Mouse (Mus musculus): ENCODE measurements at regions not wholly inside any gene's neighbourhood (a gene's known extent, or its start where the extent isn't known, plus 50 kb on each side); places are given as distances from the start of the nearest gene placed in this dataset.
"Not testable (repeated sequence)": the region's sequence is repeated elsewhere in the genome, so short reads cannot be mapped to it uniquely, and the experiment has no call there.

DNA sequence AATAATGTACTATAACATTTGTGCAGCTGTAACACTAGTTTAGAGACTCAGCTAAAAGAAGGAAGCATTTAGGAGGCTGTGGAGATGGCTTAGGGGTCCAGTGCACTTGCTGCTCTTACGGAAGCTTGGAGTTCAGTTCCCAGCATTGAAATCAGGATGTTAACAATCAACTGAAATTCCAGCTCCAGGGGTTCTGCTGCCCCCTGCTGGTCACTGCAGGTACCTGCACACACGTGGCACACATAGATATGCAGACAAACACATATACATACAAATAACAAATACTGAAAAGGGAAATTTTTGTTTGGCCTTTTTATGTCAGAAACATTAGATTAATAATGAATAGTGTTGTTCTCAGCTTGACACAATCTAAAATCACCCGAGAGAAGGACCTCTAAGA, 322.5 kb downstream of the Ajap1 start:
- in situ Hi-C loops (cut with MboI, MseI), result no loop called here

DNA sequence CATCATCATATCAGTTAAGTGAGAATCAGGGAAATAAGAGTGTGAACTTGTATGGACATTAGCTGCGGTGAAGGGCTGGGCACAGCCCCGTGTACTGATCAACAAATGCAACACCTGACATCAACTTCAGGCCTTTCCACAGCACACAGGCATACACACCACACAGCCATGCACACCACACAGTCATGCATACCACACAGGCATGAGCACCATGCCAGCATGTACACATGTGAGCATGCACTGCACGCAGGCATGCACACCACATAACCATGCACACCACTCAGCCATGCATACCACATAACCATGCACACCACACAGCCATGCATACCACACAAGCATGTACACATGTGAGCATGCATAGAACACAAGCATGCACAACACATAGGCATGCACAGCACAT, 325.0 kb downstream of the Ajap1 start:
- in situ Hi-C loops (cut with MboI, MseI), result no loop called here

DNA sequence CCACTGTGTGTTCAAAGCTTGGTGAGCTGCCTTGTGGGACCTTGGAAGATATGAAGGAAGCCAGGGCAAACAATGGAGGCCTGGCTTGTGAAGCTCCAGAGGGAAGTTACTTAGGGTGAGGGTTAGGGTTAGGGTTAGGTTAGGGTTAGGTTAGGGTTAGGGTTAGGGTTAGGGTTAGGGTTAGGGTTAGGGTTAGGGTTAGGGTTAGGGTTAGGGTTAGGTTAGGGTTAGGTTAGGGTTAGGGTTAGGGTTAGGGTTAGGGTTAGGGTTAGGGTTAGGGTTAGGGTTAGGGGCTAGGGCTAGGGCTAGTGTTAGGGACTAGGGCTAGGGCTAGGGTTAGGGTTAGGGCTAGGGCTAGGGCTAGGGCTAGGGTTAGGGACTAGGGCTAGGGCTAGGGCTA, 329.7 kb downstream of the Ajap1 start:
- in situ Hi-C loops (cut with MboI, MseI), result not testable (repeated sequence)

DNA sequence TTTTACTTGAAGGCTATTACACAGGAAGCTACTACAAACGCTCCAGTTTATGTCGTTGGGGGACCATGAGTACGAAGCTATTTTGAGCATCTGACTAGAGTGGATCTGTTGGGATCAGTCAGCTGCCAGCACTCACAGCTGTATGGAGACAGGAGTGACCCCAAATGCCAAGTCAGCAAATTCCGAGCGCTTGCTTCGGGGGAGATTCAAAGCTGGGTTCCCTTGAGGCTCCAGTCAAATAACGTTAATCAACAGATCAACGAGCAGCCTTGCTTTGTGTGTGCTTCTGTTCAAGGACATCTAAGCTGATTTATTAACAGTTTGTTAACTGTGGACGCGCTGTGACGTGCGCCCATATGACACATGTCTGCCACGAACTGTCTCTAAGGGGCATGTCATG, 349.5 kb downstream of the Ajap1 start:
- in situ Hi-C loops (cut with MboI, MseI), result no loop called here

DNA sequence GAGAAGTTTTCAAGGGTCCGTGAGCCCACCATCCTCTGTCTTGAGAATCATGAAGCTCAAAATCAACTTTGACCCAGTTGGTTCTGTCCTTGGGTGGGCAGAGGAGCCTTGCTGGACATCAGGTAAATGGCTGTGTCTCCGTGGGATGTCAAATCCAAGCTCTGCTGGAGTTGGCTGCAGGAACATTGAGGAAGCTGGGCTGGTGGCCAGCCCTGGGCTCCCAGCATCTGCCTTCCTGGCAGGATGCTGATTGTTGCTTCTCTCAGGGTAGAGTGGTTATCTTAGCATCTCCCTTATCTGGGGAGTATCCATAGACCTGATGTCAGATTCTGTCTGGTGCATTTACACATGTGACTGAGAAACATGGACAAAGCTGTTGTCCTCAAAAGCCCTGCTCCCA, 353.3 kb downstream of the Ajap1 start:
- in situ Hi-C loops (cut with MboI, MseI), result no loop called here

DNA sequence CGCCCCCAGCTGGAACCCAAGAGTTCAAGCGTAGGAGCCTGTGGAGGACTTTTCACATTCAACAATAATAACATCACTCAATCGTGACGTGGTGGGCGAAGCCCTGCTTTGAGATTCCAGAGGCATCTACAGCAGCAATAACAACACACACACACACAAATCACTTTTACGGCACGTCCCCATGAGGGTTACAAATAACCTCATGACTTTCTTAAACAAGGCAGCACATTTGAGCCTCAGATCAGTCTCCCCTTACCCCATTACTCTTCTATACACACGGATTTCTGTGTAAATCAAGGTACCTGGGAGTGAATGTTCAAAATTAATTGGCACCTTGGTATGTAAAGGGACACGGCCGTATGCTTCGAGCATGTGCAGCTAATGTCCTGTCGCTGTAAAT, 354.4 kb downstream of the Ajap1 start:
- in situ Hi-C loops (cut with MboI, MseI), result no loop called here

DNA sequence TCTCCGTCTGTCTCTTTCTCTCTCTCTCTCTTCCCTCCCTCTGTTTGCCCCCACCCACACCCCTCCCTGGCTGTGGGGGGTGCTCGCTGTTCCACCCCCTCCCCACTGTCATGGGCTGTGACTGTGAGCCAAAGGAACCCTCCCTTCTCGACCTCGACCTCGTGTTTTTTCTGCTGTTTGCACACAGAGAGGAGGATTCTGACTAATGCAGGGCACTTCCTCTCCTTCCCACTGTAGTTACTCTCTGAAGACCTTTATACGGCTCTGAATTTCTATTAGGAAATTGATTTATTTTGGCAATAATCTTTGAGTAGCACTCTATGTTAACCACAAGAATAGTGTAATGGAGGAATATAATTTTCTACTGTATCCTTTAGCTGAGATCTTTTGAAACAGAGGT, 362.1 kb downstream of the Ajap1 start:
- in situ Hi-C loops (cut with MboI, MseI), result no loop called here

DNA sequence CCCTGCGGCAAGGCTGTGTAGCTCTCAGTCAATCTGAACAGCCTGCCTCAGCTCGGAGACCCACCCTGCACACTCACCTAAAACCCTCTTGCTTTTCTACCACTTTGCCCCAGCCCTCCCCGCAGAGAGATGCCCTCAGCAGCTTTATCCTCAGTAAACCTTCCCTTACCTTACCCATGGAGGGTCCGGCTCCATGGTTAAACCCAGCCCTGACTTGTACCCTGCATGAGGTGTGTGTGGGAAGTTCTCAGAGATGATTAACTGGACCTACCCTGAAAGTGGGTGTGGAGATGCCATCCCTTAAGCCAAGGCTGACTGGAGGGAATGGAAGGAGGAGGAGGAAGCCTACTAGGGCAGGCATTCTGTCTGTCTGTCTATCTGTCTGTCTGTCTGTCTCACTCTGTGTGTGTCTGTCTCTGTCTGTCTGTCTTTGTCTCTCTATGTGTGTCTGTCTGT, 362.9 kb downstream of the Ajap1 start:
- in situ Hi-C loops (cut with MboI, MseI), result no loop called here

DNA sequence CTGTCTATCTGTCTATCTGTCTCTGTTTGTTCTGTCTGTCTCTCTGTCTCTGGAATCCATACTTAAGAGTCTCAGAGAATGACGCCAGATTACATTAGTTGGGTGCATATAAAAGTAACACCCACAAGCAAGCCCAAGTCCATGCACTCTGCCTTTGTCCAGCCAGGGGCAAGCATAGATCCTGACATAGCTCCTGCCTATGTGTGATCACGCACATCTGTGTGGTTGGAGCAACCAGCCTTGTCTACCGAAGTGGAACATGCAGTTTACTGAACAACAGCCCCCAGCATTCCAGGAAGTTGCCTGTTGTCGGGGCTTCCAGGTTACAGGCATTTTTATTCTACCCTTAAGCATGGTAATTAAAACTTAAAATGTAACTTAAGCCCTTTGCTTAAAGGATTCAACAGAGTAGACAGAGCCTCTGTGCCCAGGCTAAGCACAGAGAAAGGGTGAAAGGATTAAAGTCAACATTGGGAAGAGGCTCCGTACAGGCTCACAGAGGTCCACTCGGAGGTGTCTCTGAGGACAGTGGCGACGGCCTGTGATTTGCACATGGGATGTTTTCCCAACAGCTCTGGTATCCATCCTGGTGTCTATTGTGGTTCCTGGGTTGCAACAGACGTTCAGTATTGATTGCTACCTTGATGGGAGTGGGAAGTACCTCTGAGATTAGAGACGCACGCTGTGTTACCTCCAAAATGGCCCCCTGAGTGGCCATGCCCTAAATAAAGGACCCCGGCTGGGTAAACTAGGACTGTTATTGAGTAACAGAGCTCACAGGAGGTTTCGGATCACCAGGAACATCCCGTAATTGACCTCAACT, 363.6 kb downstream of the Ajap1 start:
- in situ Hi-C loops (cut with MboI, MseI), result no loop called here

DNA sequence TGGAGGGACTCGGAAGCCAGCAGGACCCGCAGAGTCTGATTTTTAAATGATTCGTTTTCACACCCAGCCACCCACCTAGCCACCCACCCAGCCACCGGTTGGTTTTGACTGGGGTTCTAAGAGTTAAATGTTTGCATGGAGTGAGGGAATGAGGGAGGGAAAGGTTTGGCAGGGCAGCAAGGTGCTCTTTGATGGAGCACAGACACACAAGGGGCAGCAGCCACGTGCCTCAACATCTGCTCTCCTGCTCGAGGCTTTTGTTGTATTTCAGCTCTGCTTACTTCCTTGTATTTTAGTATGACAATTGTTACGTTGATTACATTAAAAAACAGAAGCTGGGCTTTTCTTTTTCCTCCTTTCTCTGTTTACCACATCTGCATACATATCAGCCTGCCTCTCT, 367.6 kb downstream of the Ajap1 start:
- in situ Hi-C loops (cut with MboI, MseI), result no loop called here

DNA sequence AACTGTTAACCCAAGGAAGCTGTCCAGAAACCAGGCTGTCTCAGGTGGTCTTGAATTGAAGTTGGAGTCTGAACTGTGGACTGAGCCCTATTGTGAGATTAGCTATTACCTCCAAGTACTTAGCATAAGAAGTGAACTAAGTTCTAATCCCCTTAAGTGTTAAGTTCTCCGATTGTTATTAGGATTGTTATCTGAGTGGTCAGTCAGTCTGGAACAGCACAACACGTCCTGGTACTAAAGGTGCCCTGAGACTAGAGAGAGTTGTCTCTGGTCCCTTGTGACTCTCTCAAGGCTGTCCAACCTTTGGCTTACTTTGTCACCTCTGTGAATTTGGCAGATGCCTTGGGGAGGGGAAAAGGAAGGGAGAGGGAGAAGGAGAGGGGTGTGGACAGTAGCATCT, 369.0 kb downstream of the Ajap1 start:
- in situ Hi-C loops (cut with MboI, MseI), result no loop called here

DNA sequence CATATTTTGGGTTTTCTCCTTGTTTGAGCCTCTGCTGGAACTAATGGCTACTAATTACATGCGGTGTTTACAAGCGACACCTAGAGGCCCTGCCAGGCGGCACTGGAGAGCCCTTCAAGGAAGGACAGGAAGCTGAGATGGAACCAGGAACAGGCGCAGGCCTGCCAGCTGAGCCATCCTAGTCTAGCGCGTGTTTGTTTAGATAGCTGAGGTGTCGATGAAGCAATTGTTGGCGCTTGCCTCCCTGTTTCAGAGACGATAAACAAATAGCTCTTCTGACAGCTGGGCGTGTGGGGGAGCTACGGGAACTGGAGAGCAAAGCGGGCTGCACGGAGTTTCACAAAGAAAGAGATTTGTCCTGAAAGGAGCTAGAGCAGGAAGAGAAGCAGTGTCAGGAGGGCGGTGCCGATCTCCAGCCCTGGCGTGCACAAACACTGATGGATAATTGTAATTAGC, 372.3 kb downstream of the Ajap1 start:
- in situ Hi-C loops (cut with MboI, MseI), result no loop called here

DNA sequence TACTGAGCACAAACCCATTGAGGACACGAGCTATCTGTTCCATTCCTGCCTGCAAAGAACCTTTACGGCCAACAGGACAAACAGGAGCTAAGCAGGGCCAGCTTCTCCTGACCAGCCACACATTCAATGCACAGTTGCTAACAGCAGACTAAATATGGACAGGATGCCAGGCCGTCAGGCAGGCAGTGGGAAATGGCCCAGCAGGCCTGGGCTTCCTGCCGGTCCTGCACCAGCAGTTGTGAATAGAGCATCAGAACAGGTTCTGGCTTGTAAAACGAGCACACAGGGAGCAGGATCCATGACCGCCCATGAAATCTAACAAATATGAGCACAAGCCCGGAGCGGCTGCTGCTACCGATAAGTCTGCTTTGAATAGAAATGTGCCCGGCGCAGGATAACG, 384.0 kb downstream of the Ajap1 start:
- in situ Hi-C loops (cut with MboI, MseI), result no loop called here

DNA sequence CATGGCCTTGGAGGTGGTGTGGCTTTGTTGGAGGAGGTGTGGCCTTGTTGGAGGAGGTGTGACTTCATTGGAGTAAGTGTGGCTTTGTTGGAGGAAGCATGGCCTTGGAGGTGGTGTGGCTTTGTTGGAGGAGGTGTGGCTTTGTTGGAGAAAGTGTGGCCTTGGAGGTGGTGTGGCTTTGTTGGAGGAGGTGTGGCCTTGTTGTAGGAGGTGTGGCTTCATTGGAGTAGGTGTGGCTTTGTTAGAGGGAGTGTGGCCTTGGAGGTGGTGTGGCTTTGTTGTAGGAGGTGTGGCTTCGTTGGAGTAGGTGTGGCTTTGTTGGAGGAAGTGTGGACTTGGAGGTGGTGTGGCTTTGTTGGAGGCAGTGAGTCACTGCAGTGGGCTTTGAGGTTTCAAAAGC, 385.0 kb downstream of the Ajap1 start:
- in situ Hi-C loops (cut with MboI, MseI), result no loop called here

DNA sequence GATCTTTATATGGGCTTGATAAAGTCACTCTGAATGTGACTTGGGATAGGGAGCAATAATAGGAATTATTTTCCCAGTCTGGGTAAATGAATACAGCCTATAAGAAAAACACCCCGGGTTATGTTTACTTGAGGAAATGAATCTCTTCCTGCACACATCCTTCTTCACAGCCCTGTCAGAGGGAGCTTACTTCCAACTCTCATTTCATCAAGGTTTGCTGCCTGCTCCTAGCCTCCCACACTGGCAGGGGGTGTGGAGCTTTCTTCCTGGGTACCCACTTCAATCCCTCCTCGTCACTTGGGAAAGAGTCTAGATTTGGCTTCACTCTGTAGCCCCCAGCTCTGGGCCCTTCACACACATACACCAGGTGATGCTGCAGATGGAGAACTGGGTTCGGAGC, 389.5 kb downstream of the Ajap1 start:
- in situ Hi-C loops (cut with MboI, MseI), result no loop called here

DNA sequence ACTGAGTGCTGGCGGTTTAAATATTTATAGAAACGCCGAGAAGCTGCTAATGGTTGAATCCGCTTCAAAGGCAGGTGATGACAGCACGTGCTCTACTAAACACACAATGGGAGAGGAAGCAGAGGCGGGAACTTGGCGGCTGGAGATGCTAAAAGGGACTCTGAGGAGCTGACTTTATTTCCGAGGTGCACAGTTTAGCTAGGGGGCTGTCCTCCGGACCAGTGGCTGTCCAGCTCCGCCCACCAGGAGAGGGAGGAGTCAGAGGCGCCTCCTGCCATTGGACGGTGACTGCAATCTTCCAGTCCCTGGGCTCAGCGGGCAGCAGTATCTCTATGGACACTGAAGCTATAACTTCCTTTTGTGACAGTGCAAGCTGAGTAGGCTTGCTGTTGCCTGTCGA, 400.4 kb downstream of the Ajap1 start:
- in situ Hi-C loops (cut with MboI, MseI), result no loop called here

DNA sequence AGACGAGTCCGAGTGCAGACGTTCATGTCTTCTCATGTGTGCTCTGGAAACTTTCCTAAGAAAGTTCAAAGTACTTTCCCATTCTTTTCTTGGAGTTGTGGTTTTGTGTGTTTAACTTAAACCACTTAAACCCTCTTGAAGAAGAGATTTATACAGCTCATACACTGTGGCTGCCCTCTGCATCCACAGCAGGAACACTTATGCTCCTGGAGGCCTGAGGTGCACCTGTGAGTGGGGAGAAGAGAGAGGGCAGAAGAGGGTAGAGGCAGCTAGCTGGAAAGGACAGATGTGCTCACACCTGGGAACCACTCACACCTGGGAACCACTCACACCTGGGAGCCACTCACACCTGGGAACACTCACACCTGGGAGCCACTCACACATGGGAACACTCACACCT, 408.0 kb downstream of the Ajap1 start:
- in situ Hi-C loops (cut with MboI, MseI), result no loop called here

DNA sequence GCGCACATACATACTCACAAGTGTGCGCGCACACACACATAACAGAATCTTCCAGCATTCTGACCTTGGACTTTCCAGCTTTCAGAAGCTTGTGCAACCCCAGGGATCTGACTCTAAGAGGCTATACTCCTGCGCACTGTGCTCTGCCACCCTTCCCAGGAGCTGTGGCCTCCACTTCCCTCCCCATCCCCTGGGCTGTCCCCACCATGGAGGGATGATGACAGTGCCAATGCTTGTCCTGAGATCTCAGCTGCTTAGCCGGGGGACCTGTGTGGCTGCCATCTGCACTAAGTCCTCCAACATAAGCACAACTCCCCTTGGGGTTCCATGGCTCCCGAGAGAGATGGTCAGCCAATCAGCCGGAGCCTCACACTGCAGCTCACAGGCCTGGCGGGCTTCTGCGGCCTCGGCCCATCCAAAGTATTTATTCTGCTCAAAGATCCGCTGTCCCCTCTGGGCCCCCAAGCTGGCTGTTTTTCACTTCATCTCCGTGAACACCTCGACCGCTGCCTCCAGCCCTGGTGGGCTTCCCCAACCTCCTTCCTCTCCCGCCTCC, 412.3 kb downstream of the Ajap1 start:
- in situ Hi-C loops (cut with MboI, MseI), result no loop called here

DNA sequence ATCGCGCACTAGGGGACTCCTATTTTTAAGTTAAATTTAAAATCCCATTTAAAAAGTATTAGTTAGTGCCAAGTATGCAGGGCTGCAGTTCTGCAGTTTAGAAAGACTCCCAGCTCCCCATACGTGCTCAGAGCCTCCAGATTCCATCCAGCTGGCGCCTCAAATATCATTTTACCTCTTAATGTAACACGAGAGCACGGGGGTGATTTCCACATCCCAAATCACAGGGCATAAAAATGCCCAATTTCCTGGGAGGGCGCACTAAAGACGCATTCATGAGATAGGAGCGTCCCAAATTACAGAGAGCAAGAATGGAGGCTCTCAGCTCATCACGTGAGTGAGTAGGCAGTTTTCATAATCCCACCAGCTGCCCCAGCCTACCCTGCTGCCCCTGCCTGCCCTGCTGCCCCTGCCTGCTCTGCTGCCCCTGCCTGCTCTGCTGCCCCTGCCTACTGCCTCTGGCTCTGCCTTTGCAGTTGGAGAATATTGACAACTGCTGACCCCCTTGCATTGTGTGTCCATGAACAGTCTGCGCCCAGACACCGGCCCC, 414.1 kb downstream of the Ajap1 start:
- in situ Hi-C loops (cut with MboI, MseI), result no loop called here

DNA sequence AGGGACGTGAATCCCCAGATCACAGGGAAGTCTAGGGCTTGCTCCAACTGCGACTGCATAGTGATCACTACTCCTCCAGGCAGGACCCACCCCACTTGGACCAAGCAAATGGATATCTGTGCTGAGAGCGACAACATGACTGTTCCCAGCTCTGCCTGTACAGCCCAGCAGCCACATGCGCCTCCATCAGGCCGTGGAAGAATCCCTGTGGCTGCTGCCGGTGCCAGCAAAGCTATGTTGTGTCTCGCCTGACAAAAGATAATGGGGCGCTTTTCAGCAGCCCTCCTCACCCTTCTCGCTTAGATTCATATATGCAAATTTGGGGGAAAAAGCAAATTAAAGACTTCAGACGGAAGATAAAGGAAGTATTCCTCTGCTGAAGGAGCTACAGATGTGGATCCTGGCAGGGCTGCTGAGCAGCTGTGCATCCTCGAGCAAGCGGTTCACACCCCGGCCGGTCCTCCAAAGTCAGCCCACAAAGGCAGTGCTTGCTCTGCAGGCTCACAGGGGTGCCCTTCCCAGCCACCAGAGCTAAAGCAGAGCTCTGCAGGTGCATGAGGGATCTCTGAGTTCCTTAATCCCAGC, 418.5 kb downstream of the Ajap1 start:
- in situ Hi-C loops (cut with MboI, MseI), result no loop called here

DNA sequence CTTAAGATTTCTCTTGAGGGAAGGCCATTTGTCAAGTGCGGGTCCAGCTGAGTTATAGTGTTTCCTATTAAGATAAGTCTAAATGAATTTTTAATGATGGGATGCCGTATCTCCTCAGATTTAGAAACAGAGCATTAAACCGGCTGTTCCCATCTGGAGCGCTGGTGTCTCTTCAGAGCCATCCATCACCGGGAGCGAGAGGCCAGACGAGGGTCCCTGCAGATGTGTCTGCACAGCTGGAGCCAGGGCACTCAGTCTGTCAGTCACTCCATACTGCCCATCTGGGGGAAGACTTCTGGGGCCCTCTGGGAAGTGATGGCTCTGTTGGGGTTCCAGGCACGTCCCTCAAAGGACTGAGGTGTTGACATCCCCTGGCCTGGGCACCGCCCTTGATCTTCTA, 419.2 kb downstream of the Ajap1 start:
- in situ Hi-C loops (cut with MboI, MseI), result no loop called here

DNA sequence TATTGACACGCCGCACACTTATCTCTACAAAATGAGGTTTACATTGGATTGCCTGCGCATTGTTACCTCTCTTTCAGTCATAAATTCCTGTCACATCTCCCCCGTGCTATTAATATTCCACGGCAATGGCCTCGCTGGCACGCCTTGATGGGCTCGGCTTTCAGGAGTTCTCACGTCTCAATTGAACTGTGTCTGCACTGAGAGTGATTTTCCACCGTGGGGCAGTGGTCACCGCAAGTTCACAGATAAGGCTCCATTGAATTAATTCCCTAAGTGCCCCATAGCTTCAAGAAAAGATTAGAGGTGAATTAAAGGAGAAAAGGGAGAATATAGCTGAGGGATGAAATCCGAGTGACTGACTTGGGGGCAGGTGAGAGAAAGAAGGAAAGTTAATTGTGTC, 424.5 kb downstream of the Ajap1 start:
- in situ Hi-C loops (cut with MboI, MseI), result no loop called here

DNA sequence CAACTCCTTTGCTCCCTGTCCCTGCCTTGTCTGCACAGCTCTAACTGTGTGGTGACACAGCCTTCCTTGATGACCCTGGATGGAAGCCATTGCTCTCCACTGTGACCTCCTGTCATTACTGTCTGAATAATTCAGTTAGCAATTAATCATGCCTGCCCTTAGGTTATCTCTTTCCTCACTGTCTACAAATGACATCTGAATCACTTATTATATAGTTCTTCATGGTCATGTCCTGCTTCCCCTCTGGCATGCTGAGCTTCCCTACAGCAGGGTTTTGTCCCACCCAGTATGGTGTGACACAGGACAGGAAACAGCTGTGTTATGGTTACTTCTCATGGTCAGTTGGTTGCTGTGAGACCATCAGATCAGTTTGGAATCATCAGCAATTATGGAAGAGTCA, 458.9 kb downstream of the Ajap1 start:
- in situ Hi-C loops (cut with MboI, MseI), result no loop called here

Data from T-helper 1 cell (primary cell).